Mouse (Mus musculus) small intestine, adult 2 months (tissue): ENCODE data around the gene Cpd. TPM values are rescaled to one million over a fixed set of nuclear protein-coding genes. Genes with fewer than 3 reads are reported as not detected.
A peak's percentile ranks its signal among the peaks of the same experiment; 100 is the strongest.

Experiments
- H3K27ac ChIP-seq: fragments of 200-500 bp; 2 replicates; pipeline ENCODE4 v1.5.1; 2012; ENCODE audit warnings: low read depth, low read length, control low read depth, inconsistent platforms; ENCODE audit not compliant: insufficient read depth
- H3K27me3 ChIP-seq: fragments of 200-500 bp; 2 replicates; pipeline ENCODE4 v1.6.1; 2012; ENCODE audit warnings: mild to moderate bottlenecking, moderate library complexity, low read length, inconsistent platforms; ENCODE audit not compliant: control insufficient read depth, insufficient read depth
- H3K36me3 ChIP-seq: fragments of 200-500 bp; 2 replicates; pipeline ENCODE4 v1.6.1; 2012; ENCODE audit warnings: mild to moderate bottlenecking, low read length, control low read depth, inconsistent platforms; ENCODE audit not compliant: control insufficient read depth, insufficient read depth
- H3K4me1 ChIP-seq: fragments of 200-500 bp; 2 replicates; pipeline ENCODE4 v1.6.1; 2012; ENCODE audit warnings: low read length, inconsistent platforms, mixed read lengths; ENCODE audit not compliant: control insufficient read depth, insufficient read depth, insufficient read length
- H3K4me3 ChIP-seq: fragments of 200-500 bp; 2 replicates; pipeline ENCODE4 v1.5.1; 2012; ENCODE audit warnings: low read depth, mild to moderate bottlenecking, control low read depth, inconsistent platforms, low read length, moderate library complexity
- CTCF ChIP-seq: fragments of 200-500 bp; IDR thresholded peaks from 2 replicates; pipeline ENCODE4 v1.5.1; 2012; ENCODE audit warnings: low read depth, mild to moderate bottlenecking, control low read depth, inconsistent platforms, low read length, moderate library complexity, mixed read lengths; ENCODE audit not compliant: insufficient replicate concordance, insufficient read length; ENCODE audit errors: extremely low read depth
- POLR2A ChIP-seq: fragments of 200-500 bp; IDR thresholded peaks from 2 replicates; pipeline ENCODE4 v1.6.1; 2012; ENCODE audit warnings: low read depth, mild to moderate bottlenecking, control low read depth, inconsistent platforms, low read length, moderate library complexity
- WGBS: fragments of 180-500 bp; shearing (Covaris S2); methylation state at CpG from one replicate; pipeline ENCODE4 v1.1.7; 2018; 5-methylcytosine and 5-hydroxymethylcytosine counted together
- polyA plus RNA-seq: library from polyadenylated mRNA; depleted of rRNA; stranded (reverse); fragments of >200 nt; gene quantifications from 2 replicates; pipeline ENCODE4 v1.2.3, GENCODE M21; 2012

Gene Cpd
- polyA plus RNA-seq, 1 experiment: 16.3 TPM

GRCm38 (mm10) chr11:76748819-76749218 lies 98.0 kb downstream of the Cpd start:
- H3K36me3 ChIP-seq: peaks cover 64% of the 10 kb centered on the region
- TF ChIP-seq CTCF (no peak), POLR2A (no peak)
- 83% methylated on average over 9 of the region's 9 CpGs for WGBS
- no peak overlapping the region for H3K27ac ChIP-seq
- H3K4me1 ChIP-seq: no peaks in the 10 kb centered on the region
- no peaks in the 10 kb centered on the region for H3K27me3 ChIP-seq
- no peak overlapping the region for H3K4me3 ChIP-seq

GRCm38 (mm10) chr11:76745921-76746320 lies 100.9 kb downstream of the Cpd start:
- Histone ChIP-seq H3K36me3 (peaks cover 58% of the 10 kb centered on the region), H3K4me3 (no peak overlapping the region)
- 92% methylated on average over 1 of the region's 1 CpGs for WGBS

DNA sequence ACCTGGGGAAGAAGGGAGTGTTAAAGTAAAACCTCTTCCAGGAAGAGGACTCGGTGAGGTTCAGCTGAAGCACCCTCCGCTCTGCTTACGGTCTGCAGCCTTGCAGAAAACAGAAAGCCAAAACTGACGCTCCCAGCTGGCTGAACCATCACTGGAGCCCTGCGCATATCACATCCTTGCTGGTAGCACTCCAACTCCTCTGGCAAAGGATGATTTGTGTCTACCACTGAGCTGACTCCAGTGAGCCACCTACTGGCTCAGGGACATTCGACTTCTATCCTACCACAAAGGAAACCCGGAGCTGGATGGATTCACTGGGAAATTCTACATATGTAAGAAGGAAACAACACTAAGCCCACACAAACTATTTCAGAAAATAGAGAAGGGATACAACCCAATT lies 102.3 kb downstream of the Cpd start:
- WGBS: 70% methylated on average over 7 of the region's 7 CpGs
- H3K27me3 ChIP-seq: no peaks in the 10 kb centered on the region

More at GRCm38 (mm10) chr11:76745921-76746320, 100.9 kb downstream of the Cpd start:
- no peak overlapping the region for H3K27ac ChIP-seq
- H3K27me3 ChIP-seq: no peaks in the 10 kb centered on the region
- no peak for TF ChIP-seq POLR2A
- no peak for TF ChIP-seq CTCF
- no peaks in the 10 kb centered on the region for H3K4me1 ChIP-seq

DNA sequence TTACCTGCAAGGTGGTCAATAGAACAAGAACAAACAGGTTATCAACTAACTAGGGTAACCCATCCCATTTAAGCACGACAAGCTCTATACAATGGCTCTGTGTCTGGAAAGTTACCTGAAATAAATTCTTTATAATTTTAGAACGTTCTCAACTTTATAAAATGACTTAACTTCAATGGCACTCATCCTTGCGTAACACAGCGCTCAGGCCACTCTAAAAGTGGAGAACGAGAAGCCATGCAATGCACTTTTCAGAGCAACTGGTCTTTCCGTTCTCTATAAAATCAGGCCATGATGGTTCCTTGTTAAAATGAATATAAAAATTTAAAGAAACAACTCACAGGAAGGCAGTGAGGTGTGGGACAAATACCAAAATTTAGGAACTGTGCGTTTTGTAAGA lies 104.3 kb downstream of the Cpd start:
- no peak overlapping the region for H3K4me3 ChIP-seq
- no peak for TF ChIP-seq CTCF
- TF ChIP-seq POLR2A: no peak
- 95% methylated on average over 7 of the region's 7 CpGs for WGBS

More for the DNA sequence above, 102.3 kb downstream of the Cpd start:
- H3K4me3 ChIP-seq: no peak overlapping the region
- peaks cover 52% of the 10 kb centered on the region for H3K36me3 ChIP-seq
- H3K4me1 ChIP-seq: no peaks in the 10 kb centered on the region
- H3K27ac ChIP-seq: no peak overlapping the region
- TF ChIP-seq CTCF (no peak), POLR2A (no peak)

DNA sequence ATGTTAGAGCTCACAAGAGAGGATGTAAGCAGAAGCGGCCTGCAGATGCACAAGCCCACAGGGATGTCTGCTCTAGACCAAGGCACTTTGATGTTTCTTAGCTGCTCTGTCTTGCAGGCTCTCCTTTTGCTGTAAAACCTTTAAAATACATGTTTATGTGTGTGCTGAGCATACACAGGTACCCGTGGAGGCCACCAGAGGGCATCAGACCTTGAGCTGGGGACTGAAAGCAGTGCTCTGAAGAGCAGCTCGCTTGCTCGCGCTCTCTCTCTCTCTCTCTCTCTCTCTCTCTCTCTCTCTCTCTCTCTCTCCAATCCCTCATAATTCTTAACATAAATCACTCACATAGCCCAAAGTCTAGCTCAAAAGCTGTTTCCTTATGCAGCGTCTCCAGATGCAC lies 107.7 kb downstream of the Cpd start:
- no peak overlapping the region for H3K27ac ChIP-seq
- H3K4me1 ChIP-seq: peaks cover 3% of the 10 kb centered on the region
- no peak overlapping the region for H3K4me3 ChIP-seq
- TF ChIP-seq POLR2A (no peak), CTCF (peak; percentile 60; the same call in 1 of the 2 replicates)
- H3K36me3 ChIP-seq: peaks cover 44% of the 10 kb centered on the region
- WGBS: 84% methylated on average over 6 of the region's 6 CpGs
- H3K27me3 ChIP-seq: no peaks in the 10 kb centered on the region

More for the DNA sequence above, 104.3 kb downstream of the Cpd start:
- Histone ChIP-seq H3K27ac (no peak overlapping the region), H3K27me3 (no peaks in the 10 kb centered on the region), H3K36me3 (peaks cover 43% of the 10 kb centered on the region), H3K4me1 (no peaks in the 10 kb centered on the region)

GRCm38 (mm10) chr11:76735753-76736324 lies 111.0 kb downstream of the Cpd start:
- 49% methylated on average over 4 of the region's 4 CpGs for WGBS
- Histone ChIP-seq H3K36me3 (peaks cover 47% of the 10 kb centered on the region), H3K27me3 (no peaks in the 10 kb centered on the region), H3K4me3 (no peak overlapping the region), H3K4me1 (peaks cover 3% of the 10 kb centered on the region), H3K27ac (peak overlapping the region; percentile 23; the same call in 1 of the 2 replicates)
- TF ChIP-seq POLR2A: no peak
- TF ChIP-seq CTCF: no peak

DNA sequence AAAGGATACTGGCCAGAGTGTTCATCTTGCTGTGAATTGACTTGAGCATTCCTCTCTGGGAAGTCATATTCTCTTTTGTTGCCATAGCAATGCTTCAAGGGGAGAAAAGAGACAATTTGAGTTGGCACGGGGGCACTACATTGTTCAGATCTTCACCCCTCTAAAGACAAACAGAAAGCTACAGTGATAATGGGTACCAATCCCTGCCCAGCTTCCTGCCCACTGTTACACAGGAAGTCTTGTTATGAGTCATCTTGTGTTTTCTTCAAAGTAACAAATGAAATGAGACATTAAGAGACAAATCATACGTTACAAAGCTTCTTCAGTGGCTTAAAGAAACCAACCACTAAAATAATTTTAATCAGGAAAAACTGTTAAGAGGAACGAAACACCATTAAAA lies 112.3 kb downstream of the Cpd start:
- Histone ChIP-seq H3K27ac (no peak overlapping the region), H3K4me3 (no peak overlapping the region), H3K36me3 (peaks cover 52% of the 10 kb centered on the region), H3K4me1 (peaks cover 3% of the 10 kb centered on the region), H3K27me3 (no peaks in the 10 kb centered on the region)
- TF ChIP-seq CTCF (no peak), POLR2A (no peak)
- WGBS: 78% methylated on average over 3 of the region's 3 CpGs
